ENCODE assay signal across 20 mouse cellular contexts in the genomic region with DNA sequence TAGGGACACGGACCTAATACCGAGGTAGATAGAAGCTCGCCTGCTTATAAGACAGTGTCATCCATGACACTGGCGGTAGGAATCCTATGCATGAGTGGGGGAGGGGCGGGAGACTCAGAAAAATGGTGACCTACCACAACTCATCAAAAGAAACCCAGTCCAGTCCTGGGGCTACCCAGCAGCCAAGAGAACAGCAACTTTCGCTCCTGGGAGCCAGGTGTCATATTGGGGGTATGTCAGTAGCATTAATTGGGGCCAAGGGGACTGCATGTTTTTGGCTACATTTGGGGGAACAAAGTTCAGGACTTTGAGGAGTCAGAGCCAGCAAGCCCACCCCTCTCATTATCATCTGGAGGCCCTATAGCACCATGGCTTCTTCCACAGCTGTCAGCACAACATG. TPM values are rescaled to one million over a fixed set of nuclear protein-coding genes. Genes with fewer than 3 reads are reported as not detected.
DNase-seq lines count a peak whose midpoint lies in the region; TF ChIP-seq lines count a peak whose summit lies in the region.
"Had no signal": no experiment of that assay in that cellular context is flagged by ENCODE, and none has a peak within 500 bp of the region (broad histone marks: within the 10 kb centered on the region; RNA-seq: fewer than 3 reads in every experiment).

No protein-coding gene starts in this region.

- H3K27ac ChIP-seq in cerebellum, adult 2 months (ENCODE audit: insufficient read depth, low read length): peak overlapping the region; percentile 92
- H3K27ac ChIP-seq: embryonic facial prominence, embryonic 10.5 days; embryonic facial prominence, embryonic 12.5 days had no signal

- H3K4me3 ChIP-seq in cerebellum, adult 2 months (replicated peaks; ENCODE audit: insufficient read depth, low read depth, low read length): no peak overlapping the region
- H3K4me3 ChIP-seq: embryonic facial prominence, embryonic 10.5 days; embryonic facial prominence, embryonic 12.5 days; forebrain, embryonic 13.5 days; forebrain, embryonic 15.5 days had no signal

- no peaks in the 10 kb centered on the region for H3K27me3 ChIP-seq in cerebellum, adult 2 months (ENCODE audit: control insufficient read depth, insufficient read depth, low read length)

- peaks cover 74% of the 10 kb centered on the region for H3K4me1 ChIP-seq in cerebellum, adult 2 months (ENCODE audit: control insufficient read depth, insufficient read depth, low read length)

- TF ChIP-seq POLR2A in cerebellum, adult 2 months (IDR thresholded peaks at IDR 0.05; ENCODE audit: borderline replicate concordance, insufficient read depth, low read length): no peak

- DNase-seq in cerebellum, adult 11 months: peak; percentile 34
- no peak for DNase-seq in cerebellum, adult 8-10 months
- DNase-seq in cerebellum, adult 2 months: no peak
- DNase-seq in cerebellum, postnatal 36 days: no peak
- peak; percentile 55 for DNase-seq in cerebellum, adult 9-11 months
- DNase-seq in cerebellum, postnatal 4 days (ENCODE audit: low spot score in 2 of 2): no peak
- DNase-seq: adrenal gland, adult 8-10 months; adrenal gland, postnatal 14 days; adrenal gland, postnatal 36 days; B cell, adult 2 months; cerebellum, postnatal 10 days; forebrain, postnatal 0 days had no signal

- WGBS in cerebellum, adult 2 months: 60% methylated on average over 6 of the region's 6 CpGs

- TF ChIP-seq CTCF in cerebellum, adult 2 months (IDR thresholded peaks at IDR 0.05; ENCODE audit: borderline replicate concordance, insufficient read depth, low read depth, low read length): no peak

RNA-seq across cellular contexts. Expression of a gene that starts 14.7 kb away (rescaled TPM):
- 9.0 and 11.4 TPM in 2 replicates for polyA plus RNA-seq in cerebellum, adult 2 months (2012; rRNA removed)
- polyA plus RNA-seq: activated CD4-positive, CD25-positive, alpha-beta regulatory T cell, adult 4 months; CD4-positive, CD25-positive, alpha-beta regulatory T cell, adult 4 months; G1E; Patski had no signal

RNA-seq across cellular contexts. Expression of a gene that starts 19.4 kb away (rescaled TPM):
- polyA plus RNA-seq in cerebellum, adult 2 months (2012; rRNA removed): 9.5 and 11.6 TPM in 2 replicates
- polyA plus RNA-seq: activated CD4-positive, CD25-positive, alpha-beta regulatory T cell, adult 4 months; CD4-positive, CD25-positive, alpha-beta regulatory T cell, adult 4 months; G1E; Patski had no signal

RNA-seq across cellular contexts. Expression of a gene that starts 35.9 kb away (rescaled TPM):
- 131 and 133 TPM in 2 replicates for polyA plus RNA-seq in cerebellum, adult 2 months (2012; rRNA removed)

RNA-seq across cellular contexts. Expression of a gene that starts 57.2 kb away (rescaled TPM):
- 1.2 and 1.4 TPM in 2 replicates for polyA plus RNA-seq in cerebellum, adult 2 months (2012; rRNA removed)
- polyA plus RNA-seq: G1E had no signal

Comparison
In these comparisons a context has a peak if more than half of its experiments do, and no peak if none do; other contexts are left out.
1. DNase-seq: peak in cerebellum, adult 11 months (single experiment) and cerebellum, adult 9-11 months (single experiment); none in cerebellum, adult 8-10 months (single experiment), cerebellum, adult 2 months (0 of 2), cerebellum, postnatal 36 days (0 of 2) and cerebellum, postnatal 4 days (0 of 2).